Mouse (Mus musculus): ENCODE data around the gene Lpxn.

GRCm38 (mm10) chr19:12856983-12857382, 61.0 kb downstream of the Lpxn start, which contains the start of gene Olfr1444:
- TF ChIP-seq GATA1 (IDR thresholded peaks at IDR 0.05; ENCODE audit: borderline replicate concordance, low read length) (no peak), CTCF (IDR thresholded peaks at IDR 0.05; ENCODE audit: low read depth, low read length) (no peak), TAL1 (conservative IDR thresholded peaks at IDR 0.05; ENCODE audit: low read depth, low read length) (no peak), POLR2AphosphoS5 (IDR thresholded peaks at IDR 0.05; ENCODE audit: insufficient replicate concordance, low read depth, low read length) (no peak)
